Mouse (Mus musculus) liver, embryonic 18 days (tissue): Measurements from ENCODE around the gene Cptp. TPM values are rescaled to one million over a fixed set of nuclear protein-coding genes. Genes with fewer than 3 reads are reported as not detected.

Experiments used
- polyA plus RNA-seq: library from polyadenylated mRNA; depleted of rRNA; stranded (reverse); fragments of >200 nt; gene quantifications from 2 replicates; pipeline ENCODE4 v1.2.3, GENCODE M21; 2012; rRNA removed

Cptp gene
- polyA plus RNA-seq: 5.5 and 6.5 TPM in 2 replicates

GRCm38 (mm10) chr4:155869317-155870033 lies at the start of gene Cptp, which contains the start of gene Ints11:
Cptp (minus strand) TSS chr4:155869440.
Ints11 (plus strand) TSS chr4:155869546.

GRCm38 (mm10) chr4:155891551-155892001 lies 22.3 kb upstream of the Cptp start, which contains the start of the genes Pusl1 and Acap3:
Pusl1 (minus strand) TSS chr4:155891781.
Acap3 (plus strand) TSS chr4:155891822.

GRCm38 (mm10) chr4:155863001-155863400 lies 6.2 kb downstream of the Cptp start, which contains the start of gene Tas1r3:
Tas1r3 (minus strand) TSS chr4:155863362.

GRCm38 (mm10) chr4:155846871-155847578 lies 22.2 kb downstream of the Cptp start, which contains the start of gene Dvl1:
Dvl1 (plus strand) TSS chr4:155847402.

GRCm38 (mm10) chr4:155839483-155839910 lies 29.7 kb downstream of the Cptp start, which contains the start of gene Mxra8:
Mxra8 (plus strand) TSS chr4:155839680.

GRCm38 (mm10) chr4:155831205-155831766 lies 38.0 kb downstream of the Cptp start, which contains the start of gene Aurkaip1:
Aurkaip1 (plus strand) TSS chr4:155831272.

Other genes starting within 250 kb of the Cptp start
- gene Cdk11b, start 244.6 kb downstream of the Cptp start, polyA plus RNA-seq: 17.0 and 20.1 TPM in 2 replicates
- gene Gm10563, start 224.0 kb downstream of the Cptp start, polyA plus RNA-seq: not detected in 2 replicates
- 8.9 and 9.8 TPM in 2 replicates for gene Mmp23, start 216.1 kb downstream of the Cptp start, polyA plus RNA-seq
- 8.4 and 10.7 TPM in 2 replicates for gene Mib2, start 200.2 kb downstream of the Cptp start, polyA plus RNA-seq
- 0.55 and 0.61 TPM in 2 replicates for gene Fndc10, start 175.1 kb downstream of the Cptp start, polyA plus RNA-seq
- 49.1 and 49.2 TPM in 2 replicates for gene Ssu72, start 164.6 kb downstream of the Cptp start, polyA plus RNA-seq
- gene Tmem240, start 134.6 kb downstream of the Cptp start, polyA plus RNA-seq: 0.16 and 0.23 TPM in 2 replicates
- 41.4 and 52.8 TPM in 2 replicates for gene Atad3a, start 108.3 kb downstream of the Cptp start, polyA plus RNA-seq
- gene Vwa1, start 94.7 kb downstream of the Cptp start, polyA plus RNA-seq: 0.10 and 0.16 TPM in 2 replicates
- gene Tmem88b, start 83.6 kb downstream of the Cptp start, polyA plus RNA-seq: 0.55 and 0.60 TPM in 2 replicates
- 0.06 and 0.08 TPM in 2 replicates for gene Ankrd65, start 79.0 kb downstream of the Cptp start, polyA plus RNA-seq
- 50.2 and 58.8 TPM in 2 replicates for gene Mrpl20, start 66.6 kb downstream of the Cptp start, polyA plus RNA-seq
- gene Ccnl2, start 57.0 kb downstream of the Cptp start, polyA plus RNA-seq: 103 and 115 TPM in 2 replicates
- 67.1 and 69.6 TPM in 2 replicates for gene Aurkaip1, start 38.2 kb downstream of the Cptp start, polyA plus RNA-seq
- gene Mxra8, start 29.8 kb downstream of the Cptp start, polyA plus RNA-seq: 14.4 and 15.6 TPM in 2 replicates
- 25.7 and 28.6 TPM in 2 replicates for gene Dvl1, start 22.0 kb downstream of the Cptp start, polyA plus RNA-seq
- 0.14 and 0.15 TPM in 2 replicates for gene Tas1r3, start 6.1 kb downstream of the Cptp start, polyA plus RNA-seq
- gene Ints11, start 106 bp upstream of the Cptp start, polyA plus RNA-seq: 16.9 and 18.1 TPM in 2 replicates
- 14.0 and 16.1 TPM in 2 replicates for gene Pusl1, start 22.3 kb upstream of the Cptp start, polyA plus RNA-seq
- gene Acap3, start 22.4 kb upstream of the Cptp start, polyA plus RNA-seq: 5.1 and 6.3 TPM in 2 replicates
- gene Ube2j2, start 74.4 kb upstream of the Cptp start, polyA plus RNA-seq: 32.2 and 32.3 TPM in 2 replicates
- gene C1qtnf12, start 92.9 kb upstream of the Cptp start, polyA plus RNA-seq: 22.6 and 24.1 TPM in 2 replicates
- 2.4 TPM in 2 replicates for gene B3galt6, start 123.2 kb upstream of the Cptp start, polyA plus RNA-seq
- 36.5 and 36.9 TPM in 2 replicates for gene Sdf4, start 123.4 kb upstream of the Cptp start, polyA plus RNA-seq
- gene Tnfrsf4, start 144.4 kb upstream of the Cptp start, polyA plus RNA-seq: 0.71 and 1.2 TPM in 2 replicates
- gene Tnfrsf18, start 156.7 kb upstream of the Cptp start, polyA plus RNA-seq: 0.54 and 0.59 TPM in 2 replicates
- gene Ttll10, start 190.0 kb upstream of the Cptp start, polyA plus RNA-seq: 0.67 and 0.83 TPM in 2 replicates
- 9.1 and 9.9 TPM in 2 replicates for gene 9430015G10Rik, start 240.5 kb upstream of the Cptp start, polyA plus RNA-seq